Mouse (Mus musculus) thymus, adult 2 months (tissue): ENCODE data around the gene Whrn.

Source experiments
- CTCF ChIP-seq: fragments of 200-500 bp; IDR thresholded peaks from 2 replicates; pipeline ENCODE4 v1.5.1; 2012; ENCODE audit warnings: mild to moderate bottlenecking, control low read depth, low read length, moderate library complexity, borderline replicate concordance; ENCODE audit not compliant: control insufficient read depth, poor library complexity, insufficient read depth; ENCODE audit errors: extremely low read depth
- POLR2A ChIP-seq: fragments of 200-500 bp; IDR thresholded peaks from 2 replicates; pipeline ENCODE4 v1.6.1; 2012; ENCODE audit warnings: mild to moderate bottlenecking, low read length, control low read depth, moderate library complexity; ENCODE audit not compliant: control insufficient read depth, poor library complexity, insufficient read depth; ENCODE audit errors: extremely low read depth

GRCm38 (mm10) chr4:63437119-63437815, 58.5 kb downstream of the Whrn start:
- TF ChIP-seq POLR2A (no peak), CTCF (no peak)
